Mouse (Mus musculus): Measurements from ENCODE around the gene Myh8. TPM values are rescaled to one million over a fixed set of nuclear protein-coding genes. Genes with fewer than 3 reads are reported as not detected.

Gene Myh8
- polyA plus RNA-seq, 1 experiment from 2014 or later, result 0.04 TPM

- H3K4me1 ChIP-seq (ENCODE audit: control insufficient read depth, insufficient read depth, low read length), result no peaks in the 10 kb centered on the region
- 88% methylated on average over 7 of the region's 7 CpGs for WGBS
- no peak overlapping the region for H3K9ac ChIP-seq (ENCODE audit: low read length)
- H3K9me3 ChIP-seq (replicated peaks; ENCODE audit: control insufficient read depth, low read length), result no peaks in the 10 kb centered on the region
- no peak for DNase-seq (ENCODE audit: low spot score)
- H3K36me3 ChIP-seq (ENCODE audit: control insufficient read depth, insufficient read depth, low read length), result no peaks in the 10 kb centered on the region
- H3K4me3 ChIP-seq (ENCODE audit: low read depth, low read length), result no peak overlapping the region
- H3K4me2 ChIP-seq (ENCODE audit: low read length), result no peak overlapping the region
- H3K27ac ChIP-seq (ENCODE audit: low read depth, low read length), result no peak overlapping the region
- no peak for ATAC-seq
- H3K27me3 ChIP-seq (replicated peaks; ENCODE audit: control insufficient read depth, insufficient read depth, low read length), result no peaks in the 10 kb centered on the region
Measured at GRCm38 (mm10) chr11:67257048-67257447, 19.9 kb upstream of the Myh8 start.

GRCm38 (mm10) chr11:67260956-67261355 is 16.0 kb upstream of the Myh8 start:
- ATAC-seq, result no peak
- Histone ChIP-seq H3K9me3 (replicated peaks; ENCODE audit: control insufficient read depth, low read length) (no peaks in the 10 kb centered on the region), H3K4me1 (ENCODE audit: control insufficient read depth, insufficient read depth, low read length) (no peaks in the 10 kb centered on the region), H3K27me3 (replicated peaks; ENCODE audit: control insufficient read depth, insufficient read depth, low read length) (no peaks in the 10 kb centered on the region), H3K4me3 (ENCODE audit: low read depth, low read length) (no peak overlapping the region), H3K9ac (ENCODE audit: low read length) (no peak overlapping the region), H3K27ac (ENCODE audit: low read depth, low read length) (no peak overlapping the region), H3K4me2 (ENCODE audit: low read length) (no peak overlapping the region), H3K36me3 (ENCODE audit: control insufficient read depth, insufficient read depth, low read length) (no peaks in the 10 kb centered on the region)
- 86% methylated on average over 6 of the region's 6 CpGs for WGBS
- no peak for DNase-seq (ENCODE audit: low spot score)

GRCm38 (mm10) chr11:67293440-67293839 is 16.5 kb downstream of the Myh8 start:
- Histone ChIP-seq H3K4me3 (ENCODE audit: low read depth, low read length) (no peak overlapping the region), H3K36me3 (ENCODE audit: control insufficient read depth, insufficient read depth, low read length) (no peaks in the 10 kb centered on the region), H3K4me1 (ENCODE audit: control insufficient read depth, insufficient read depth, low read length) (no peaks in the 10 kb centered on the region), H3K4me2 (ENCODE audit: low read length) (no peak overlapping the region), H3K9me3 (replicated peaks; ENCODE audit: control insufficient read depth, low read length) (no peaks in the 10 kb centered on the region), H3K27ac (ENCODE audit: low read depth, low read length) (no peak overlapping the region), H3K9ac (ENCODE audit: low read length) (no peak overlapping the region), H3K27me3 (replicated peaks; ENCODE audit: control insufficient read depth, insufficient read depth, low read length) (no peaks in the 10 kb centered on the region)
- no peak for ATAC-seq
- WGBS, result 86% methylated on average over 1 of the region's 1 CpGs
- DNase-seq (ENCODE audit: low spot score), result no peak

GRCm38 (mm10) chr11:67313733-67314452 is 37.0 kb downstream of the Myh8 start:
- DNase-seq (ENCODE audit: low spot score) (no peak), ATAC-seq (no peak)
- H3K27me3 ChIP-seq (replicated peaks; ENCODE audit: control insufficient read depth, insufficient read depth, low read length), result no peaks in the 10 kb centered on the region
- no peaks in the 10 kb centered on the region for H3K36me3 ChIP-seq (ENCODE audit: control insufficient read depth, insufficient read depth, low read length)
- no peak overlapping the region for H3K4me2 ChIP-seq (ENCODE audit: low read length)
- H3K4me1 ChIP-seq (ENCODE audit: control insufficient read depth, insufficient read depth, low read length), result no peaks in the 10 kb centered on the region
- H3K27ac ChIP-seq (ENCODE audit: low read depth, low read length), result no peak overlapping the region
- no peak overlapping the region for H3K9ac ChIP-seq (ENCODE audit: low read length)
- H3K4me3 ChIP-seq (ENCODE audit: low read depth, low read length), result no peak overlapping the region
- WGBS, result 63% methylated on average over 15 of the region's 15 CpGs
- no peaks in the 10 kb centered on the region for H3K9me3 ChIP-seq (replicated peaks; ENCODE audit: control insufficient read depth, low read length)

GRCm38 (mm10) chr11:67321358-67321757 is 44.4 kb downstream of the Myh8 start, which contains the start of gene Myh13:
Gene Myh13 (plus strand): TSS chr11:67321658.
- Histone ChIP-seq H3K4me3 (ENCODE audit: low read depth, low read length) (no peak within 1 kb of the TSS), H3K27ac (ENCODE audit: low read depth, low read length) (no peak within 1 kb of the TSS), H3K36me3 (ENCODE audit: control insufficient read depth, insufficient read depth, low read length) (no peaks in the 10 kb centered on the region), H3K9ac (ENCODE audit: low read length) (no peak within 1 kb of the TSS), H3K27me3 (replicated peaks; ENCODE audit: control insufficient read depth, insufficient read depth, low read length) (no peaks in the 10 kb centered on the region), H3K4me2 (ENCODE audit: low read length) (no peak within 1 kb of the TSS), H3K4me1 (ENCODE audit: control insufficient read depth, insufficient read depth, low read length) (no peaks in the 10 kb centered on the region), H3K9me3 (replicated peaks; ENCODE audit: control insufficient read depth, low read length) (no peaks in the 10 kb centered on the region)
- 85% methylated on average over 7 of the region's 7 CpGs for WGBS
- no peak for DNase-seq (ENCODE audit: low spot score)
- no peak for ATAC-seq

- Histone ChIP-seq H3K9me3 (replicated peaks; ENCODE audit: control insufficient read depth, low read length) (no peaks in the 10 kb centered on the region), H3K9ac (ENCODE audit: low read length) (no peak overlapping the region), H3K4me2 (ENCODE audit: low read length) (no peak overlapping the region), H3K4me3 (ENCODE audit: low read depth, low read length) (no peak overlapping the region), H3K27me3 (replicated peaks; ENCODE audit: control insufficient read depth, insufficient read depth, low read length) (no peaks in the 10 kb centered on the region), H3K36me3 (ENCODE audit: control insufficient read depth, insufficient read depth, low read length) (no peaks in the 10 kb centered on the region), H3K27ac (ENCODE audit: low read depth, low read length) (no peak overlapping the region), H3K4me1 (ENCODE audit: control insufficient read depth, insufficient read depth, low read length) (no peaks in the 10 kb centered on the region)
- no peak for DNase-seq (ENCODE audit: low spot score)
- 39% methylated on average over 2 of the region's 2 CpGs for WGBS
- ATAC-seq, result no peak
Measured at GRCm38 (mm10) chr11:67326536-67326935, 49.6 kb downstream of the Myh8 start.

GRCm38 (mm10) chr11:67344556-67344955 is 67.6 kb downstream of the Myh8 start:
- H3K36me3 ChIP-seq (ENCODE audit: control insufficient read depth, insufficient read depth, low read length), result no peaks in the 10 kb centered on the region
- no peaks in the 10 kb centered on the region for H3K4me1 ChIP-seq (ENCODE audit: control insufficient read depth, insufficient read depth, low read length)
- no peaks in the 10 kb centered on the region for H3K9me3 ChIP-seq (replicated peaks; ENCODE audit: control insufficient read depth, low read length)
- H3K27me3 ChIP-seq (replicated peaks; ENCODE audit: control insufficient read depth, insufficient read depth, low read length), result no peaks in the 10 kb centered on the region
- DNase-seq (ENCODE audit: low spot score) (no peak), ATAC-seq (no peak)
- no peak overlapping the region for H3K9ac ChIP-seq (ENCODE audit: low read length)
- WGBS, result 55% methylated on average over 3 of the region's 3 CpGs
- H3K27ac ChIP-seq (ENCODE audit: low read depth, low read length), result no peak overlapping the region
- H3K4me3 ChIP-seq (ENCODE audit: low read depth, low read length), result no peak overlapping the region
- H3K4me2 ChIP-seq (ENCODE audit: low read length), result no peak overlapping the region

- DNase-seq (ENCODE audit: low spot score) (no peak), ATAC-seq (no peak)
- H3K36me3 ChIP-seq (ENCODE audit: control insufficient read depth, insufficient read depth, low read length), result no peaks in the 10 kb centered on the region
- WGBS, result 68% methylated on average over 2 of the region's 2 CpGs
- no peaks in the 10 kb centered on the region for H3K4me1 ChIP-seq (ENCODE audit: control insufficient read depth, insufficient read depth, low read length)
- no peaks in the 10 kb centered on the region for H3K27me3 ChIP-seq (replicated peaks; ENCODE audit: control insufficient read depth, insufficient read depth, low read length)
- H3K4me2 ChIP-seq (ENCODE audit: low read length), result no peak overlapping the region
- no peak overlapping the region for H3K4me3 ChIP-seq (ENCODE audit: low read depth, low read length)
- no peak overlapping the region for H3K27ac ChIP-seq (ENCODE audit: low read depth, low read length)
- H3K9ac ChIP-seq (ENCODE audit: low read length), result no peak overlapping the region
- H3K9me3 ChIP-seq (replicated peaks; ENCODE audit: control insufficient read depth, low read length), result no peaks in the 10 kb centered on the region
Measured at GRCm38 (mm10) chr11:67345186-67345855, 68.4 kb downstream of the Myh8 start.

GRCm38 (mm10) chr11:67345856-67346236 is 68.9 kb downstream of the Myh8 start:
- DNase-seq (ENCODE audit: low spot score), result no peak
- no peaks in the 10 kb centered on the region for H3K9me3 ChIP-seq (replicated peaks; ENCODE audit: control insufficient read depth, low read length)
- no peaks in the 10 kb centered on the region for H3K4me1 ChIP-seq (ENCODE audit: control insufficient read depth, insufficient read depth, low read length)
- ATAC-seq, result no peak
- no peaks in the 10 kb centered on the region for H3K36me3 ChIP-seq (ENCODE audit: control insufficient read depth, insufficient read depth, low read length)
- H3K4me2 ChIP-seq (ENCODE audit: low read length), result no peak overlapping the region
- no peaks in the 10 kb centered on the region for H3K27me3 ChIP-seq (replicated peaks; ENCODE audit: control insufficient read depth, insufficient read depth, low read length)
- no peak overlapping the region for H3K4me3 ChIP-seq (ENCODE audit: low read depth, low read length)
- no peak overlapping the region for H3K27ac ChIP-seq (ENCODE audit: low read depth, low read length)
- no peak overlapping the region for H3K9ac ChIP-seq (ENCODE audit: low read length)

Data from forebrain, embryonic 14.5 days (tissue).